Mouse (Mus musculus) limb, embryonic 14.5 days (tissue): ENCODE results near the gene C530008M17Rik. TPM values are rescaled to one million over a fixed set of nuclear protein-coding genes. Genes with fewer than 3 reads are reported as not detected.
"Not testable (repeated sequence)": the region's sequence is repeated elsewhere in the genome, so short reads cannot be mapped to it uniquely, and the experiment has no call there.

Experiments used
- ATAC-seq: fragments of 200-750 bp; cut with Nextera tagmentation; 2 replicates; pipeline ENCODE4 v1.8.0; 2017; ENCODE audit warnings: low read depth, moderate number of reproducible peaks, moderate TSS enrichment; ENCODE audit not compliant: low FRiP score
- DNase-seq: peaks from one replicate; pipeline ENCODE4 v3.0.0-alpha.2; 2015; ENCODE audit warnings: low spot score
- H3K27ac ChIP-seq: fragments of 300-500 bp; sonication (generic); replicated peaks from 2 replicates; pipeline ENCODE4 v1.5.1; 2014; ENCODE audit warnings: low read depth, mild to moderate bottlenecking, low read length, moderate library complexity, mixed read lengths
- H3K27me3 ChIP-seq: fragments of 300-500 bp; sonication (generic); 2 replicates; pipeline ENCODE4 v1.6.1; 2014; ENCODE audit warnings: low read length, mixed read lengths; ENCODE audit not compliant: control insufficient read depth, insufficient read depth
- H3K36me3 ChIP-seq: fragments of 300-500 bp; sonication (generic); 2 replicates; pipeline ENCODE4 v1.6.1; 2014; ENCODE audit warnings: mild to moderate bottlenecking, low read length, moderate library complexity, mixed read lengths; ENCODE audit not compliant: control insufficient read depth, insufficient read depth
- H3K4me1 ChIP-seq: fragments of 300-500 bp; sonication (generic); 2 replicates; pipeline ENCODE4 v1.6.1; 2014; ENCODE audit warnings: antibody characterized with exemption, low read length, mixed read lengths; ENCODE audit not compliant: control insufficient read depth, insufficient read depth
- H3K4me2 ChIP-seq: fragments of 300-500 bp; sonication (generic); replicated peaks from 2 replicates; pipeline ENCODE4 v1.6.1; 2014; ENCODE audit warnings: low read depth, mild to moderate bottlenecking, low read length, moderate library complexity; ENCODE audit not compliant: severe bottlenecking
- H3K4me3 ChIP-seq: fragments of 300-500 bp; sonication (generic); replicated peaks from 2 replicates; pipeline ENCODE4 v1.5.1; 2014; ENCODE audit warnings: low read length
- H3K9ac ChIP-seq: fragments of 300-500 bp; sonication (generic); 2 replicates; pipeline ENCODE4 v1.6.1; 2014; ENCODE audit warnings: mild to moderate bottlenecking, low read depth, low read length, moderate library complexity; ENCODE audit not compliant: severe bottlenecking
- H3K9me3 ChIP-seq: fragments of 300-500 bp; sonication (generic); 2 replicates; pipeline ENCODE4 v1.6.1; 2016; ENCODE audit warnings: low read length; ENCODE audit not compliant: control insufficient read depth
- POLR2A ChIP-seq: fragments of 200-500 bp; IDR thresholded peaks from 2 replicates; pipeline ENCODE4 v1.8.0; 2012; ENCODE audit warnings: inconsistent platforms, mild to moderate bottlenecking, moderate library complexity, borderline replicate concordance; ENCODE audit not compliant: insufficient read depth, insufficient read length; ENCODE audit errors: extremely low read depth
- WGBS: fragments of 180-500 bp; shearing (Covaris S2); extraction: QIAGEN DNeasy Blood & Tissue Kit; methylation state at CpG from one replicate; pipeline ENCODE4 v1.1.7; 2014; 5-methylcytosine and 5-hydroxymethylcytosine counted together
- polyA plus RNA-seq, 2 experiments: library from polyadenylated mRNA; depleted of rRNA in 1 of 2; stranded (reverse) in 1 of 2; unstranded in 1 of 2; fragments of >200 nt; fragmentation: Nextera tagmentation in 1 of 2; extraction: Ambion mirVana in 1 of 2; gene quantifications; 2 replicates each; pipeline versions ENCODE4 v1.2.1 to v1.2.3; 2012 to 2014

The C530008M17Rik gene
- polyA plus RNA-seq, 2 experiments, result 12.6 to 26.5 TPM

DNA sequence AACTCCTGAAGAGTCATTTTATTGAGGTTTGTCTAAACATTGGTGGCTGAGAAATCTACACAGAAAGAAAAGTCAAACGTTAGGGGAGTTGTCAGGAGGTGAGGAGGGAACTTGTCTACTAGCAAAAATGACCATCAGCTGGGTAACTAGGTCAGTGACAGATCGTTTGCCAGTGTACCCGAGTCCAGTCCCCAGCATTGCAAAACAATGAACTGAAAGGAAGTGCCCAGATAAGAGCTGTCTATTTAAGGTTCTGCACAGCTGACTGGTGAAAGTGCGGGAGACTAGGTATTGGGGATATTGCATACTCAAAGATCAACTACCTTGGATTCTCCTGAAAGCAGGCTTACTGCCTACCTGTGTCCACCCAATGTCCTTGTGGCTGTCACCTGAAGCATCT lies 245.8 kb downstream of the C530008M17Rik start:
- no peak for TF ChIP-seq POLR2A
- DNase-seq (no peak), ATAC-seq (no peak)
- Histone ChIP-seq H3K4me2 (no peak overlapping the region), H3K27me3 (no peaks in the 10 kb centered on the region), H3K27ac (no peak overlapping the region), H3K9me3 (no peaks in the 10 kb centered on the region), H3K36me3 (no peaks in the 10 kb centered on the region), H3K9ac (no peak overlapping the region), H3K4me3 (no peak overlapping the region), H3K4me1 (0 out of 2 replicates have a peak, but pooled peaks cover 3% of the 10 kb centered on the region)
- WGBS, result 76% methylated on average over 4 of the region's 4 CpGs

DNA sequence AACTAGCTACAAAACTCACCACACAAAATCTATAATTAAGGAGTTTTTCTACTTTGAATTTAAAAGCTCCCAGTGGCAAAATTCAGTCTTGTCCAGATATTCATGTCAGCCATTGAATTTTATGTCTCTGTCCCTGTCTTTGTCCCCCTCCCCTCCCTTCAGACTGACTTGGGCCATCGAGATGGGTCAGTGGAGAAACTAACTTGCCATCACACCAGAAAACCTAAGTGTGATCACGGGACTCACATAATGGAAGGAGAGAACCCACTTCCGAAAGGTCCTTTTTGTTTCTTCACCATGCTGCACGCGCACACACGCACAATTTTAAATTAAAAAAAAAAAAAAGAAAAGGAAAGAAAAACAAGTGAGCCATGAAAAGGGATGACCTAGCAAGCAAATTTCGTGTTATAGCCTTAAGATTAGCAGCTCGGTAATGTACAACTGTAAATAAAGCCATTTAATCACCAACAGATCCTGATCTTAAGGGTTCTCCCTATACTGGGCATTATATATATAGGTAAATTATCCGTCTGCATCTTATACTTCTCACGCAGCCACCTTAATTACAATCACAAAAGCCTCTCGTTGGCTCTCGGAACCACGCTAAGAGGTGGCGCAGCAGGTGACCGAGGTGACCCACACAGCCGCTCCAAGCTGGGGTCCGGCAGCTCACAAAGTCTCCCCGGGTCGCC lies 248.5 kb downstream of the C530008M17Rik start:
- no peak; the same call in 1 of the 2 replicates for ATAC-seq
- no peak for TF ChIP-seq POLR2A
- Histone ChIP-seq H3K4me1 (0 out of 2 replicates have a peak, but pooled peaks cover 3% of the 10 kb centered on the region), H3K27me3 (no peaks in the 10 kb centered on the region), H3K4me3 (peak overlapping the region; percentile 75), H3K36me3 (no peaks in the 10 kb centered on the region), H3K27ac (peak overlapping the region; percentile 88), H3K4me2 (peak overlapping the region; percentile 75), H3K9ac (peak overlapping the region; percentile 87), H3K9me3 (no peaks in the 10 kb centered on the region)
- DNase-seq, result no peak
- 2% methylated on average over 19 of the region's 19 CpGs for WGBS

DNA sequence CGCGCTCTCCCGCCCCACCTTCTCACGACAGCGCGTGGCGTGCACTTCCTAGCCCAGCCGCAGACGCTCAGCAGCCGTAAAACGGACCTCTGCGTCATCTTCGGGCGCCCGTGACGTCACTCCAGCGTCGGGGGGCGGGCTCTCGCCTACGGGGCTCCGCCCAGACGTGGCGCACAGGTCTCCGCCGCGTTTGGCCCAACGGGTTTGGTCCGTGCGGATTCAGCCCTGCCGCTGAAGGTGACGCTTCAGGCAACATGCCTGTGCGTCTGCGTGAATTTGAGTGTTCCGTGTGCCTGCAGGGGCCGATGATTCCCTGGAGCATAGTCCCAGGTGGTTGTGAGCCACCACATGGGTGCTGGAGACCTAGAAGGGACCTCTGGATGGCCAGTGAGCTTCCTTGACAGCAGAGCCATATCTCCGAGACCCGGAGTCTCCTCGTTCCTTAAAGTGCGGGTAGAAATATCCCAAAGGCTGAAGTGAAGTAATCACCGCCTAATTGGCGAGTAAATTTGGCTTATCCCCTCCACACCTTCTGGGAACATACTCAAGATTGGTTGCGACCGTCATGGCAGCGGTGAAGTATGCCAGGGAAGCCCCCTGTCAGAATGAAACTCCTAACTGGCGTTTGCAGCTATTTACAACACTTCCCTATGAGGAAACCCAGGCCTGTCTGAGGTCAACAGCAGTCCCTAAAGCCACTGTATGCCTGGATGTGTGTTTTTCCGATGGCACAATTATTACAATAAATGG lies 249.3 kb downstream of the C530008M17Rik start, which contains the start of gene Aasdh:
Gene Aasdh, minus strand, starts transcription at position 110 of the 750 bp plus-strand sequence.
- Histone ChIP-seq H3K4me1 (0 out of 2 replicates have a peak, but pooled peaks cover 3% of the 10 kb centered on the region), H3K27me3 (no peaks in the 10 kb centered on the region), H3K36me3 (no peaks in the 10 kb centered on the region), H3K27ac (peak within 1 kb of the TSS; percentile 88), H3K4me3 (peak within 1 kb of the TSS; percentile 75), H3K4me2 (peak within 1 kb of the TSS; percentile 75), H3K9me3 (no peaks in the 10 kb centered on the region), H3K9ac (peak within 1 kb of the TSS; percentile 87)
- peak; percentile 99; the same call in 1 of the 2 replicates for TF ChIP-seq POLR2A
- DNase-seq (peak; percentile 94), ATAC-seq (peak; percentile 98)
- under 1% methylated on average over 47 of the region's 47 CpGs for WGBS

DNA sequence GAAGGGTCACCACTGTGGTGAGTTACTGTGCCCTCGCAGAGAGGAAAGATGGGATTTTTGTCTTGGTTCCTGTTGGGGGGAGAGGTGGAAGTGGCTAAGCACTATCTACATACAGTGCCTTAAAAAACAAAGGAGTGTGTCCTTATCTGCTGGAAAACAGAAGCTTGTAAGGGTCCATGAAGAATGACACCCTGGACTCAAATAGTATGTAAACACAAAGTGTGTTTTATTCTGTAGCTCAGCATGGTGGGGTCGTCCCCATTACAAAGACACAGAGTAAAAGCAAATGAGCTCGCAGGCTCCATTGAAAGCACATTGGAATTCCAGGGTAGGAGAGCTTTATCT lies 249.8 kb downstream of the C530008M17Rik start:
- no peak for ATAC-seq
- peak overlapping the region; percentile 75 for H3K4me3 ChIP-seq

DNA sequence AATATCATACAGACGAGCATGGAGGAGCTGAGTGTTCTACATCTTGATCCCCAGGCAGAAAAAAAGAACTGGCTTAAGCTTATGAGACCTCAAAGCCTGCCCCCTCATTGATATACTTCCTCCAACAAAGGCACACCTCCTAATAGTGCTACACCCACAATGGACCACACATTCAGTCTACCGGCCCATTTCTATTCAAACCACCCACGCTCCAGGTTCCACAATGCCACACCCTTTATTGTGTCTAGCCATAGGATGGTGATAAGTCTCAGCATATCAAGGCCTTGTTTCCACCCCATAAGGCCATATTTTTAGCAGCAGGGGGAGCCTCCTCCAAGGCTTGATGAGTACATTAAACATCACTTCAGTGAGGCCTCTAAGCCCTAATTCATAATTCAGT lies 254.5 kb downstream of the C530008M17Rik start:
- DNase-seq, result no peak
- Histone ChIP-seq H3K4me2 (no peak overlapping the region), H3K9ac (no peak overlapping the region), H3K27me3 (no peaks in the 10 kb centered on the region), H3K27ac (no peak overlapping the region), H3K9me3 (no peaks in the 10 kb centered on the region), H3K4me1 (no peaks in the 10 kb centered on the region), H3K4me3 (no peak overlapping the region), H3K36me3 (peaks cover 21% of the 10 kb centered on the region)
- TF ChIP-seq POLR2A, result no peak
- 85% methylated on average over 3 of the region's 3 CpGs for WGBS
- ATAC-seq, result no peak

More for the DNA sequence above, 249.8 kb downstream of the C530008M17Rik start:
- Histone ChIP-seq H3K9ac (peak overlapping the region; percentile 87), H3K27me3 (no peaks in the 10 kb centered on the region), H3K9me3 (no peaks in the 10 kb centered on the region), H3K36me3 (0 out of 2 replicates have a peak, but pooled peaks cover 3% of the 10 kb centered on the region), H3K27ac (no peak overlapping the region), H3K4me1 (0 out of 2 replicates have a peak, but pooled peaks cover 3% of the 10 kb centered on the region), H3K4me2 (peak overlapping the region; percentile 75)
- no peak for DNase-seq
- WGBS, result 71% methylated on average over 3 of the region's 3 CpGs
- TF ChIP-seq POLR2A, result no peak

DNA sequence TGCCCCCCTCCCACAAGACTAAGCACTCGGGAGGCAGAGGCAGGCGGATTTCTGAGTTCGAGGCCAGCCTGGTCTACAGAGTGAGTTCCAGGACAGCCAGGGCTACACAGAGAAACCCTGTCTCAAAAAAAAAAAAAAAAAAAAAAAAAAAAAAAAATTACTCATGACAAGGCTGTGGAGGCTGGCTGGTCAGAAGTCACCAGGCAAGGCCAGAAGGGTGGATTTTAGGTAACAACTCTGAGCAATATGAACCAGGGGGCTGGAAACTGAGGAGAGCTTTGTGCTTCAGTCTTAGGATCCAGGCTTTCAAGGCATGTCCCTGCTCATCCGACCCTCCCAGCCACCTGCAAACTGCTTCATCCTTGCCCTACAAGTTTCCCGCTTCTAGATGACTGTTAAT lies 256.2 kb downstream of the C530008M17Rik start:
- H3K9me3 ChIP-seq, ATAC-seq, H3K4me3 ChIP-seq, H3K27me3 ChIP-seq, H3K4me2 ChIP-seq, H3K4me1 ChIP-seq, H3K9ac ChIP-seq, DNase-seq, H3K27ac ChIP-seq: not testable (repeated sequence)
- H3K36me3 ChIP-seq, result peaks cover 25% of the 10 kb centered on the region
- WGBS, result 91% methylated on average over 5 of the region's 5 CpGs
